Mouse (Mus musculus) spleen, adult 2 months (tissue): ENCODE measurements at regions not wholly inside any gene's neighbourhood (a gene's known extent, or its start where the extent isn't known, plus 50 kb on each side); places are given as distances from the start of the nearest gene placed in this dataset.

Experiments used
- DNase-seq, 2 experiments: peaks; one replicate each; pipeline versions ENCODE4 v3.0.0 to v3.0.0-alpha.2; 2012 to 2021; ENCODE audit warnings: low spot score in 2 of 2, low read depth in 1 of 2
- H3K27ac ChIP-seq: fragments of 200-500 bp; 2 replicates; pipeline ENCODE4 v1.5.1; 2012; ENCODE audit warnings: low read length, inconsistent platforms; ENCODE audit not compliant: insufficient read depth
- H3K27me3 ChIP-seq: fragments of 200-500 bp; 2 replicates; pipeline ENCODE4 v1.6.1; 2012; ENCODE audit warnings: mild to moderate bottlenecking, moderate library complexity, low read length, inconsistent platforms; ENCODE audit not compliant: control insufficient read depth, insufficient read depth
- H3K36me3 ChIP-seq: fragments of 200-500 bp; 2 replicates; pipeline ENCODE4 v1.6.1; 2012; ENCODE audit warnings: mild to moderate bottlenecking, low read length, inconsistent platforms; ENCODE audit not compliant: control insufficient read depth, insufficient read depth
- H3K4me1 ChIP-seq: fragments of 200-500 bp; 2 replicates; pipeline ENCODE4 v1.6.1; 2011; ENCODE audit warnings: inconsistent platforms; ENCODE audit not compliant: control insufficient read depth, insufficient read depth, insufficient read length
- H3K4me3 ChIP-seq: fragments of 200-500 bp; 2 replicates; pipeline ENCODE4 v1.5.1; 2011; ENCODE audit warnings: mild to moderate bottlenecking, inconsistent platforms; ENCODE audit not compliant: insufficient read depth, insufficient read length; ENCODE audit errors: extremely low read depth
- CTCF ChIP-seq: fragments of 200-500 bp; IDR thresholded peaks from 2 replicates; pipeline ENCODE4 v1.5.1; 2011; ENCODE audit warnings: mild to moderate bottlenecking, inconsistent platforms; ENCODE audit not compliant: insufficient read depth, insufficient read length, insufficient replicate concordance; ENCODE audit errors: extremely low read depth
- POLR2A ChIP-seq: fragments of 200-500 bp; IDR thresholded peaks from 2 replicates; pipeline ENCODE4 v1.6.1; 2011; ENCODE audit warnings: low read depth, low read length, inconsistent platforms
- WGBS: fragments of 180-500 bp; shearing (Covaris S2); methylation state at CpG from one replicate; pipeline ENCODE4 v1.1.7; 2018; 5-methylcytosine and 5-hydroxymethylcytosine counted together

GRCm38 (mm10) chr7:136159136-136159535, 443.0 kb upstream of the Mki67 start:
- WGBS = 60% methylated on average over 4 of the region's 4 CpGs
- Histone ChIP-seq H3K27ac (no peak overlapping the region), H3K27me3 (no peaks in the 10 kb centered on the region), H3K36me3 (no peaks in the 10 kb centered on the region), H3K4me1 (no peaks in the 10 kb centered on the region), H3K4me3 (no peak overlapping the region)
- TF ChIP-seq CTCF (no peak), POLR2A (no peak)
- DNase-seq = no peak

- H3K4me3 ChIP-seq = no peak overlapping the region
- TF ChIP-seq CTCF (no peak), POLR2A (no peak)
- 42% methylated on average over 2 of the region's 2 CpGs for WGBS
- no peaks in the 10 kb centered on the region for H3K27me3 ChIP-seq
- no peak overlapping the region for H3K27ac ChIP-seq
- no peaks in the 10 kb centered on the region for H3K4me1 ChIP-seq
- no peak for DNase-seq
- H3K36me3 ChIP-seq = no peaks in the 10 kb centered on the region
Observed at GRCm38 (mm10) chr7:136161526-136161925, 445.4 kb upstream of the Mki67 start.

DNA sequence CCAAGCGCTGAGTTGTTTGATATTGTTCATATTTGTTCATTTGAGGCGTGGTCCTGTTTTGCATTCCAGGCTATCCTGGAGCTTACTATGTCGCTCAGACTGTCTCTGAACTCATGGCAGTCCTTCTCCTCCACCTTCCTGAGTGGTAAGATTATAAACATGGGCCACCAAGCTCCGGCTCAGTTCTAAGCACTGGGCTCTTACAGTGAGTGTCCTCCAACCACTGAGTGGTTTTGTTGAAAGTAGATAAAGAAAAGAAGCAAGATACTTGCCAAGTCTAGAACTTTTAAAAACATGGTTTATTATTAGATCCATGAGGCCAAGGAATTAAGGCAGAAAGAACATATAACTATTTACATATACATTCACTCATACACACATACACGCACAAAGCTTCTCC, 448.7 kb upstream of the Mki67 start:
- 85% methylated on average over 5 of the region's 5 CpGs for WGBS

DNA sequence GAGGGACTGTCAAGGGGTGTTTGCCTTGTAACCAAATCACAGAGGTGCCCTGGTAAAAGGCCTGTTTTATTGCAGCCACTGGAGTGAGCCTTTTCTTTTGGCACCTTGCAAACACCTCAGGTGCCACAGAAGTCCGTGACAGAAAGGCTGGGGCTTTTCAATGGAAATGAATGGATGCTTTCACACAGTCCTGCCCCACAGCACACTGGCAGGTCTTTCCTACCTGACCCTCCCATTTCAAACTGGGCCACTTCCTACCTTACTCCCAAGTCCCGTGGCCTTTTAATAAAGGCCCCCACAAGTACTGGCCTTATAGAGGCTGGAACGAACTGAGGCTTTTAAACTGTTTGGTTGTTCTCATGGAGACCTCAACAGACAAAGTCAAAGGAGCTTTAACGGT, 453.1 kb upstream of the Mki67 start:
- 82% methylated on average over 4 of the region's 4 CpGs for WGBS
- no peak for DNase-seq
- Histone ChIP-seq H3K36me3 (no peaks in the 10 kb centered on the region), H3K27ac (no peak overlapping the region), H3K4me1 (no peaks in the 10 kb centered on the region), H3K27me3 (no peaks in the 10 kb centered on the region), H3K4me3 (no peak overlapping the region)
- TF ChIP-seq CTCF = no peak
- TF ChIP-seq POLR2A = no peak

More for the DNA sequence above, 448.7 kb upstream of the Mki67 start:
- no peak for TF ChIP-seq CTCF
- no peak for TF ChIP-seq POLR2A
- no peak overlapping the region for H3K27ac ChIP-seq
- H3K27me3 ChIP-seq = no peaks in the 10 kb centered on the region
- H3K4me3 ChIP-seq = no peak overlapping the region
- no peak for DNase-seq
- no peaks in the 10 kb centered on the region for H3K4me1 ChIP-seq
- no peaks in the 10 kb centered on the region for H3K36me3 ChIP-seq

- DNase-seq = no peak
Observed at GRCm38 (mm10) chr7:136176373-136176772, 460.2 kb upstream of the Mki67 start.

GRCm38 (mm10) chr7:136180996-136181395, 464.8 kb upstream of the Mki67 start:
- no peak for DNase-seq
- H3K36me3 ChIP-seq = no peaks in the 10 kb centered on the region
- H3K27ac ChIP-seq = no peak overlapping the region
- no peaks in the 10 kb centered on the region for H3K4me1 ChIP-seq
- H3K27me3 ChIP-seq = no peaks in the 10 kb centered on the region
- whole genome bisulfite sequencing = 69% methylated on average over 6 of the region's 6 CpGs
- no peak overlapping the region for H3K4me3 ChIP-seq
- TF ChIP-seq CTCF = no peak
- TF ChIP-seq POLR2A = no peak

More at GRCm38 (mm10) chr7:136176373-136176772, 460.2 kb upstream of the Mki67 start:
- TF ChIP-seq POLR2A = no peak
- TF ChIP-seq CTCF = no peak
- H3K27ac ChIP-seq = no peak overlapping the region
- H3K4me1 ChIP-seq = no peaks in the 10 kb centered on the region
- no peaks in the 10 kb centered on the region for H3K36me3 ChIP-seq
- no peak overlapping the region for H3K4me3 ChIP-seq
- H3K27me3 ChIP-seq = no peaks in the 10 kb centered on the region

DNA sequence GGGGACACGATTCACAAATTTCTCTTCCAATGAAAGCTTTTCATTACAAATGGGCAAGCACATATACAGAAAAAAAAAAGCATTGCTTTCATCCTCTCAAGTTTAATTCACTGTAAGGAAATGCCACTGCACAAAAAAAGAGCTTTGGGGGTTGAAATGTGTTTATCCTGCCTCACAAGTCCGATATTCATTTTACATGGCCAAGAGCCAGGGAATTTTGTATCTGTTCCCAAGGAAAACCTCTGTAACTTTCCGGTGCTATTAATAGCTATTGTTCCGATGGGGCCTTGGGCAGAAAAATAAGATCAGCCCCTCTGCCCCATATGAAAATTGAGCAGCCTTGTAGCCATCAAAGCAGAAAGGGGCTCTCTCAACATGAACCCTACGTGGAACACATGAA, 465.9 kb upstream of the Mki67 start:
- WGBS = 85% methylated on average over 5 of the region's 5 CpGs
- no peaks in the 10 kb centered on the region for H3K36me3 ChIP-seq
- no peaks in the 10 kb centered on the region for H3K4me1 ChIP-seq
- TF ChIP-seq POLR2A = no peak
- no peak for TF ChIP-seq CTCF
- no peak overlapping the region for H3K4me3 ChIP-seq
- DNase-seq = no peak
- H3K27ac ChIP-seq = no peak overlapping the region
- H3K27me3 ChIP-seq = no peaks in the 10 kb centered on the region
